Mouse (Mus musculus): Measurements from ENCODE around the gene Pid1. TPM values are rescaled to one million over a fixed set of nuclear protein-coding genes. Genes with fewer than 3 reads are reported as not detected.
A peak's percentile ranks its signal among the peaks of the same experiment; 100 is the strongest.
"Not testable (repeated sequence)": the region's sequence is repeated elsewhere in the genome, so short reads cannot be mapped to it uniquely, and the experiment has no call there.

Gene Pid1
- polyA plus RNA-seq, 1 experiment from 2014 or later, result 103 TPM

GRCm38 (mm10) chr1:84225626-84226025, 138.4 kb downstream of the Pid1 start:
- Histone ChIP-seq H3K36me3 (replicated peaks; ENCODE audit: control insufficient read depth, insufficient read depth) (no peaks in the 10 kb centered on the region), H3K4me2 (replicated peaks) (no peak overlapping the region), H3K9ac (no peak overlapping the region), H3K4me3 (replicated peaks; ENCODE audit: low read length) (no peak overlapping the region), H3K4me1 (replicated peaks; ENCODE audit: control insufficient read depth, insufficient read depth, low read length) (no peaks in the 10 kb centered on the region), H3K9me3 (ENCODE audit: control insufficient read depth, low read length) (no peaks in the 10 kb centered on the region), H3K27ac (no peak overlapping the region), H3K27me3 (ENCODE audit: control insufficient read depth, insufficient read depth, low read length) (no peaks in the 10 kb centered on the region)
- DNase-seq (ENCODE audit: low spot score) (no peak), ATAC-seq (ENCODE audit: low FRiP score) (no peak)
- 93% methylated on average over 7 of the region's 7 CpGs for WGBS

DNA sequence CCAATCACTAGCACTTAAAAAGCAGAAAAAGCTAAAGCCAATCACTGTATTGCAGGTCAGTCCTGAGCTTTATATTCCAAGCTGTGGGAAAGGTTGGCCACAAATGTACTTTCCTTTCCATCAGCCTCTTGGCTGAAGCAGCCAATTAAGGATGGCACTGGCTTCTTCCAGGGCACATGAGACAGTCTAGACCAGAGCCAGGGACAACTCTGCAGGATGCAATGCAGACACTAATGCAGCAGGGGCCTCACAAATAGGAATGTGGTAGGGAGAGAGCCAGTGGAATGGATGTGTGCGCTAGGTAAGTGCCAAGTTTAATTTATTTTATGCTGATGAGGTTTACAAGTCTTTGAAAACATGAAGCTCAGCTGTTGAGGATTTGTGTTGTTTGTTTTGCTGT, 141.9 kb downstream of the Pid1 start:
- Histone ChIP-seq H3K4me1 (replicated peaks; ENCODE audit: control insufficient read depth, insufficient read depth, low read length) (0 out of 2 replicates have a peak, but pooled peaks cover 5% of the 10 kb centered on the region), H3K27me3 (ENCODE audit: control insufficient read depth, insufficient read depth, low read length) (no peaks in the 10 kb centered on the region), H3K9me3 (ENCODE audit: control insufficient read depth, low read length) (no peaks in the 10 kb centered on the region), H3K27ac (no peak overlapping the region), H3K4me3 (replicated peaks; ENCODE audit: low read length) (no peak overlapping the region), H3K9ac (no peak overlapping the region), H3K4me2 (replicated peaks) (no peak overlapping the region), H3K36me3 (replicated peaks; ENCODE audit: control insufficient read depth, insufficient read depth) (no peaks in the 10 kb centered on the region)
- 67% methylated on average over 1 of the region's 1 CpGs for WGBS
- DNase-seq (ENCODE audit: low spot score) (no peak), ATAC-seq (ENCODE audit: low FRiP score) (no peak)

DNA sequence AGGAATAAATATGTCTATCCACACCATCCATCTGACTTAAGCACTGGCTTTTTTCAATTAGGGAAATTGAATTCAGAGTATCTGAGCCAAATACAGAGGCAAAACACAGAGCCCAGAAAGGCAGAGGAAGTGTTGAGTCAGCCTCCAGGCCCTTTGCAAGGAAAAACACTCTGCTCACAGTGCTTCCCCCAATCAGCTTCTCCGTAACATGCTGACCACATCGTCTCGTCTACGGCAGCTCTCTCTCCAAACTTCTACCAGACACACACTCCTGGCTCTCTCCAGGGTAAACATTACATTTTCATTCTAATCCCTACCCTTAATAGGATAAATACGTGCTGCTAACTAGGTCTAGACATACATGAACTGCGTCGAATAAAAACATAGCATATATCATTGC, 145.4 kb downstream of the Pid1 start:
- Histone ChIP-seq H3K4me2 (replicated peaks) (no peak overlapping the region), H3K27me3 (ENCODE audit: control insufficient read depth, insufficient read depth, low read length) (no peaks in the 10 kb centered on the region), H3K4me3 (replicated peaks; ENCODE audit: low read length) (no peak overlapping the region), H3K9me3 (ENCODE audit: control insufficient read depth, low read length) (no peaks in the 10 kb centered on the region), H3K36me3 (replicated peaks; ENCODE audit: control insufficient read depth, insufficient read depth) (no peaks in the 10 kb centered on the region), H3K27ac (no peak overlapping the region), H3K4me1 (replicated peaks; ENCODE audit: control insufficient read depth, insufficient read depth, low read length) (peaks cover 5% of the 10 kb centered on the region), H3K9ac (no peak overlapping the region)
- no peak for ATAC-seq (ENCODE audit: low FRiP score)
- 72% methylated on average over 7 of the region's 7 CpGs for WGBS
- DNase-seq (ENCODE audit: low spot score), result no peak

- H3K4me1 ChIP-seq (replicated peaks; ENCODE audit: control insufficient read depth, insufficient read depth, low read length), result peaks cover 5% of the 10 kb centered on the region
- WGBS, result 9% methylated on average over 2 of the region's 2 CpGs
- no peaks in the 10 kb centered on the region for H3K36me3 ChIP-seq (replicated peaks; ENCODE audit: control insufficient read depth, insufficient read depth)
- H3K9me3 ChIP-seq (ENCODE audit: control insufficient read depth, low read length), result no peaks in the 10 kb centered on the region
- no peak for DNase-seq (ENCODE audit: low spot score)
- ATAC-seq (ENCODE audit: low FRiP score), result no peak
- no peaks in the 10 kb centered on the region for H3K27me3 ChIP-seq (ENCODE audit: control insufficient read depth, insufficient read depth, low read length)
- no peak overlapping the region for H3K9ac ChIP-seq
- no peak overlapping the region for H3K4me3 ChIP-seq (replicated peaks; ENCODE audit: low read length)
- no peak overlapping the region for H3K27ac ChIP-seq
- H3K4me2 ChIP-seq (replicated peaks), result no peak overlapping the region
Measured at GRCm38 (mm10) chr1:84217777-84218176, 146.2 kb downstream of the Pid1 start.

DNA sequence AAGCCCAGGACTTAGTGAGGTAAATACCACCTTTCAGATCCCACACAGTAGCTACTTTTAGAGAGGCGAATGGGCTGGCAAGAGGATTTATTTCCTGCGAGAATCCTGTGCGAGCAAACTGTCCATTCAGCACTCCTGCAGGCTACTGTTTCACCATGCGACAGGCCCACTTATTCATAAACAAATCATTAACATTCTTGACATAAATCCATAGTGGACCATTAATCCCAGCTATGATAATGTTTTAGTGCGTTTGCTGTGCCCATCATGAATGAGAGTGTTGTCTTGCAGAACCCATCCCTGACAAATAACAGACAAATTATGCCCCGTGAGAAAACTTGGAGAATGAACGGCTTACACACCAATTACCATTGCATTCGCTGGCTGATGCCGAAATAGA, 152.5 kb downstream of the Pid1 start:
- WGBS, result 23% methylated on average over 9 of the region's 9 CpGs
- no peak for DNase-seq (ENCODE audit: low spot score)
- H3K27ac ChIP-seq, result no peak overlapping the region

DNA sequence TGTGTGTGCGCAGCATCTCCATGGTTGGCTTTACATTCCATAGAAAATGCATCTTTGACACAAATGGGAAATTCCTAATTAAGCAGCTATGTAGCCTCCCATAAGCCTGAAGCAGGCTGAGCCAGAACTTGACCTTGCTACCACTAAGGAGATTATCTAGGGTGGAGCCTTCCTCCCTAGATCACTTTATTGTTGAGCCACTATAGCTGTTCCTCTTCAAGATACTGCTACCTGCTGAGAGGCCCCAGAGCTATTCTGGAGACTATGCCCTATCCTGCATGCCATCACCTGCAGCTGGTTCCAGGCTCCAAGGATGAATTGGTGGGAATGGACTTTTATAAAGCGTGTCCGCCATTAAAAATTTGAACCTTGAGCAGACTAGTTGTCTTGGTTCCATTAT, 158.2 kb downstream of the Pid1 start:
- not testable (repeated sequence) for DNase-seq (ENCODE audit: low spot score); H3K9me3 ChIP-seq (ENCODE audit: control insufficient read depth, low read length); H3K27me3 ChIP-seq (ENCODE audit: control insufficient read depth, insufficient read depth, low read length); H3K36me3 ChIP-seq (replicated peaks; ENCODE audit: control insufficient read depth, insufficient read depth); H3K27ac ChIP-seq; H3K4me3 ChIP-seq (replicated peaks; ENCODE audit: low read length); H3K9ac ChIP-seq; H3K4me1 ChIP-seq (replicated peaks; ENCODE audit: control insufficient read depth, insufficient read depth, low read length); H3K4me2 ChIP-seq (replicated peaks); ATAC-seq (ENCODE audit: low FRiP score)
- 96% methylated on average over 3 of the region's 3 CpGs for WGBS

More for the DNA sequence above, 152.5 kb downstream of the Pid1 start:
- peaks cover 7% of the 10 kb centered on the region for H3K4me1 ChIP-seq (replicated peaks; ENCODE audit: control insufficient read depth, insufficient read depth, low read length)
- no peaks in the 10 kb centered on the region for H3K36me3 ChIP-seq (replicated peaks; ENCODE audit: control insufficient read depth, insufficient read depth)
- ATAC-seq (ENCODE audit: low FRiP score), result no peak
- peak overlapping the region; percentile 1; the same call in 1 of the 2 replicates for H3K4me2 ChIP-seq (replicated peaks)
- no peak overlapping the region for H3K9ac ChIP-seq
- no peaks in the 10 kb centered on the region for H3K27me3 ChIP-seq (ENCODE audit: control insufficient read depth, insufficient read depth, low read length)
- no peaks in the 10 kb centered on the region for H3K9me3 ChIP-seq (ENCODE audit: control insufficient read depth, low read length)
- H3K4me3 ChIP-seq (replicated peaks; ENCODE audit: low read length), result no peak overlapping the region

GRCm38 (mm10) chr1:84203494-84203893, 160.5 kb downstream of the Pid1 start:
- Histone ChIP-seq H3K27me3 (ENCODE audit: control insufficient read depth, insufficient read depth, low read length) (no peaks in the 10 kb centered on the region), H3K4me2 (replicated peaks) (no peak overlapping the region), H3K36me3 (replicated peaks; ENCODE audit: control insufficient read depth, insufficient read depth) (no peaks in the 10 kb centered on the region), H3K4me3 (replicated peaks; ENCODE audit: low read length) (no peak overlapping the region), H3K27ac (no peak overlapping the region), H3K4me1 (replicated peaks; ENCODE audit: control insufficient read depth, insufficient read depth, low read length) (no peaks in the 10 kb centered on the region), H3K9ac (no peak overlapping the region), H3K9me3 (ENCODE audit: control insufficient read depth, low read length) (no peaks in the 10 kb centered on the region)
- ATAC-seq (ENCODE audit: low FRiP score), result no peak
- WGBS, result 88% methylated on average over 4 of the region's 4 CpGs
- no peak for DNase-seq (ENCODE audit: low spot score)

DNA sequence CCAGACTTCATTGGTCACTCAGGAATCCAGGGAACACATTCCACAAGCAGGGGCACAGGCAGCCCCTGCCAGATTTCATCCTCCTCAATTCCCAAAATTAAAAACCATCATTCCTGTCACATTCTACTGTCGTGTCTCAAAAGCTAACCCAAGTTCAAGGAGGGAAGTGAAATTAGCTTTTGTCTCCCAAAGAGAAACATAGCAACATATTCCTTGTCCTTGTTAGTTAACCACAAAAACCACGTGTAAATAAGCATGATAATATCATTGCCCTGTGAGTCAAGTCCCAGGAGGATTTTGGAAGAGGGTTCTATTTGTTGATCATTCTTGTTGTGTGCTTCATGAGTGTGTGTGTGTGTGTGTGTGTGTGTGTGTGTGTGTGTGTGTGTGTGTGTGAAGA, 164.1 kb downstream of the Pid1 start:
- H3K4me1 ChIP-seq (replicated peaks; ENCODE audit: control insufficient read depth, insufficient read depth, low read length), result no peaks in the 10 kb centered on the region
- no peak overlapping the region for H3K4me2 ChIP-seq (replicated peaks)
- no peak overlapping the region for H3K27ac ChIP-seq
- H3K9me3 ChIP-seq (ENCODE audit: control insufficient read depth, low read length), result no peaks in the 10 kb centered on the region
- H3K36me3 ChIP-seq (replicated peaks; ENCODE audit: control insufficient read depth, insufficient read depth), result no peaks in the 10 kb centered on the region
- no peak overlapping the region for H3K9ac ChIP-seq
- WGBS, result 67% methylated on average over 2 of the region's 2 CpGs
- no peaks in the 10 kb centered on the region for H3K27me3 ChIP-seq (ENCODE audit: control insufficient read depth, insufficient read depth, low read length)
- ATAC-seq (ENCODE audit: low FRiP score) (no peak), DNase-seq (ENCODE audit: low spot score) (no peak)
- no peak overlapping the region for H3K4me3 ChIP-seq (replicated peaks; ENCODE audit: low read length)

GRCm38 (mm10) chr1:84198887-84199286, 165.1 kb downstream of the Pid1 start:
- no peak for DNase-seq (ENCODE audit: low spot score)
- H3K9ac ChIP-seq, result no peak overlapping the region
- 81% methylated on average over 2 of the region's 2 CpGs for WGBS
- no peaks in the 10 kb centered on the region for H3K9me3 ChIP-seq (ENCODE audit: control insufficient read depth, low read length)
- H3K27ac ChIP-seq, result no peak overlapping the region
- no peak for ATAC-seq (ENCODE audit: low FRiP score)
- no peaks in the 10 kb centered on the region for H3K4me1 ChIP-seq (replicated peaks; ENCODE audit: control insufficient read depth, insufficient read depth, low read length)
- no peak overlapping the region for H3K4me3 ChIP-seq (replicated peaks; ENCODE audit: low read length)
- H3K36me3 ChIP-seq (replicated peaks; ENCODE audit: control insufficient read depth, insufficient read depth), result no peaks in the 10 kb centered on the region
- no peaks in the 10 kb centered on the region for H3K27me3 ChIP-seq (ENCODE audit: control insufficient read depth, insufficient read depth, low read length)
- no peak overlapping the region for H3K4me2 ChIP-seq (replicated peaks)

GRCm38 (mm10) chr1:84192167-84192566, 171.8 kb downstream of the Pid1 start:
- ATAC-seq (ENCODE audit: low FRiP score) (no peak), DNase-seq (ENCODE audit: low spot score) (no peak)
- Histone ChIP-seq H3K4me2 (replicated peaks) (no peak overlapping the region), H3K27ac (no peak overlapping the region), H3K36me3 (replicated peaks; ENCODE audit: control insufficient read depth, insufficient read depth) (no peaks in the 10 kb centered on the region), H3K27me3 (ENCODE audit: control insufficient read depth, insufficient read depth, low read length) (no peaks in the 10 kb centered on the region), H3K4me1 (replicated peaks; ENCODE audit: control insufficient read depth, insufficient read depth, low read length) (no peaks in the 10 kb centered on the region), H3K9me3 (ENCODE audit: control insufficient read depth, low read length) (no peaks in the 10 kb centered on the region), H3K9ac (no peak overlapping the region), H3K4me3 (replicated peaks; ENCODE audit: low read length) (no peak overlapping the region)

Data from hindbrain, embryonic 14.5 days (tissue).